Mouse (Mus musculus) c-Kit-positive CD71-negative TER-119-negative erythroid progenitor cells, embryonic 14.5 days (primary cell): ENCODE results near the gene Spaca3.

Source experiments
- DNase-seq: peaks from one replicate; pipeline ENCODE4 v3.0.0-alpha.2; 2013; ENCODE audit warnings: low read depth

Spaca3 gene

GRCm38 (mm10) chr11:80858065-80858464, at the start of gene Spaca3:
Gene Spaca3 (plus strand): TSS chr11:80858365.
- no peak for DNase-seq

- DNase-seq = no peak
These were observed 49.6 kb upstream of the Spaca3 start for GRCm38 (mm10) chr11:80808551-80809070.

GRCm38 (mm10) chr11:80809666-80809992, 48.5 kb upstream of the Spaca3 start:
- DNase-seq = no peak

- DNase-seq = no peak
These were observed 48.0 kb upstream of the Spaca3 start, which contains the start of gene Tmem98 for GRCm38 (mm10) chr11:80809993-80810821. Gene Tmem98 (plus strand): TSS chr11:80810175.

GRCm38 (mm10) chr11:80811156-80811555, 47.0 kb upstream of the Spaca3 start:
- DNase-seq = no peak

- no peak for DNase-seq
These were observed 42.8 kb upstream of the Spaca3 start for GRCm38 (mm10) chr11:80815354-80815753.

GRCm38 (mm10) chr11:80818060-80818697, 40.0 kb upstream of the Spaca3 start:
- peak; percentile 50 for DNase-seq

GRCm38 (mm10) chr11:80820085-80820484, 38.1 kb upstream of the Spaca3 start:
- DNase-seq = no peak

GRCm38 (mm10) chr11:80821296-80821695, 36.9 kb upstream of the Spaca3 start:
- no peak for DNase-seq

GRCm38 (mm10) chr11:80821794-80822193, 36.4 kb upstream of the Spaca3 start:
- no peak for DNase-seq

GRCm38 (mm10) chr11:80835395-80835794, 22.8 kb upstream of the Spaca3 start:
- DNase-seq = no peak

- no peak for DNase-seq
These were observed 22.3 kb upstream of the Spaca3 start for GRCm38 (mm10) chr11:80835841-80836240.

- DNase-seq = no peak
These were observed 19.4 kb upstream of the Spaca3 start for GRCm38 (mm10) chr11:80838724-80839123.

GRCm38 (mm10) chr11:80843435-80843834, 14.7 kb upstream of the Spaca3 start:
- no peak for DNase-seq

GRCm38 (mm10) chr11:80845486-80845885, 12.7 kb upstream of the Spaca3 start:
- no peak for DNase-seq

- no peak for DNase-seq
These were observed 12.1 kb upstream of the Spaca3 start for GRCm38 (mm10) chr11:80846115-80846514.

- no peak for DNase-seq
These were observed 10.0 kb upstream of the Spaca3 start for GRCm38 (mm10) chr11:80848131-80848530.

- DNase-seq = no peak
These were observed 6.3 kb upstream of the Spaca3 start for GRCm38 (mm10) chr11:80851859-80852258.

GRCm38 (mm10) chr11:80853014-80853413, 5.2 kb upstream of the Spaca3 start:
- no peak for DNase-seq

- no peak for DNase-seq
These were observed 3.7 kb upstream of the Spaca3 start for GRCm38 (mm10) chr11:80854430-80854829.

- no peak for DNase-seq
These were observed 3.3 kb upstream of the Spaca3 start for GRCm38 (mm10) chr11:80854908-80855307.

- DNase-seq = no peak
These were observed 1.3 kb upstream of the Spaca3 start for GRCm38 (mm10) chr11:80856827-80857226.

- DNase-seq = no peak
These were observed 4.8 kb downstream of the Spaca3 start for GRCm38 (mm10) chr11:80862941-80863340.
